Mouse (Mus musculus): ENCODE results near the gene Tmem151b.

GRCm38 (mm10) chr17:45574129-45574761, 24.8 kb upstream of the Tmem151b start:
- TF ChIP-seq CTCF (IDR thresholded peaks at IDR 0.05; ENCODE audit: low read depth, low read length): no peak
- TF ChIP-seq TAL1 (conservative IDR thresholded peaks at IDR 0.05; ENCODE audit: low read depth, low read length): no peak
- TF ChIP-seq GATA1 (IDR thresholded peaks at IDR 0.05; ENCODE audit: borderline replicate concordance, low read length): no peak
